Mouse (Mus musculus): ENCODE data around the gene Clhc1. TPM values are rescaled to one million over a fixed set of nuclear protein-coding genes. Genes with fewer than 3 reads are reported as not detected.

The Clhc1 gene
- not detected in 2 replicates for polyA plus RNA-seq (2012; ENCODE audit: low replicate concordance)

GRCm38 (mm10) chr11:29547752-29548503 lies at the start of gene Clhc1, which contains the start of gene Rps27a:
Gene Clhc1 (plus strand): TSS chr11:29547950.
Gene Rps27a (minus strand): TSS chr11:29548109.

GRCm38 (mm10) chr11:29514682-29515412 lies 32.9 kb upstream of the Clhc1 start, which contains the start of gene Prorsd1:
Gene Prorsd1 (minus strand): TSS chr11:29515033.

GRCm38 (mm10) chr11:29525988-29526794 lies 21.6 kb upstream of the Clhc1 start, which contains the start of gene Mtif2:
Gene Mtif2 (plus strand): TSS chr11:29526408.

Other genes with a start within 250 kb of the Clhc1 start
- gene Ccdc88a, start 174.3 kb upstream of the Clhc1 start, polyA plus RNA-seq (2012; ENCODE audit: low replicate concordance) = 27.0 and 28.8 TPM in 2 replicates
- 6.0 TPM in 1 of 2 replicates, not detected in the other for gene Prorsd1, start 32.9 kb upstream of the Clhc1 start, polyA plus RNA-seq (2012; ENCODE audit: low replicate concordance)
- gene Mtif2, start 21.5 kb upstream of the Clhc1 start, polyA plus RNA-seq (2012; ENCODE audit: low replicate concordance) = 0.93 and 6.1 TPM in 2 replicates
- gene Rps27a, start 159 bp downstream of the Clhc1 start, polyA plus RNA-seq (2012; ENCODE audit: low replicate concordance) = 16.4 and 67.9 TPM in 2 replicates
- 91.8 and 177 TPM in 2 replicates for gene Rtn4, start 145.0 kb downstream of the Clhc1 start, polyA plus RNA-seq (2012; ENCODE audit: low replicate concordance)